Mouse (Mus musculus) 416B (cell line): ENCODE results near the gene Gprc5d.

ENCODE experiments used
- DNase-seq: peaks from one replicate; pipeline ENCODE4 v3.0.0; 2011; ENCODE audit warnings: low read depth

The Gprc5d gene

DNA sequence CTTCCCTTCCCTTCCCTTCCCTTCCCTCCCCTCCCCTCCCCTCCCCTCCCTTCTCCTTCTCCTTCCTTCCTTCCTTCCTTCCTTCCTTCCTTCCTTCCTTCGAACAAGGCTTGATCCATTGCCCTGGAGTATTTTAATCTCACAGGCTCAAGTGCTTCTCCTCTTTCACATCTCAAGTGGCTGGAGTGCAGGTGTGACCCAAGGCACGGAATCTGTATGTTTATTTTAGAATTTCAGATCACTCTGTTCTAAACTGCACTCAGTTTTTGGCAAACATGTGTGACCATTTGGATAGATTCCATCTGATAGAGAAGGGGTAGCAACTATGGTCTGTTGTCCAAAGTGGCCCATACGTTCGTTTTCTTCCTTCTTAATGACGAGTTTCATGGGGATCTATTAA lies 49.9 kb downstream of the Gprc5d start:
- DNase-seq: no peak

DNA sequence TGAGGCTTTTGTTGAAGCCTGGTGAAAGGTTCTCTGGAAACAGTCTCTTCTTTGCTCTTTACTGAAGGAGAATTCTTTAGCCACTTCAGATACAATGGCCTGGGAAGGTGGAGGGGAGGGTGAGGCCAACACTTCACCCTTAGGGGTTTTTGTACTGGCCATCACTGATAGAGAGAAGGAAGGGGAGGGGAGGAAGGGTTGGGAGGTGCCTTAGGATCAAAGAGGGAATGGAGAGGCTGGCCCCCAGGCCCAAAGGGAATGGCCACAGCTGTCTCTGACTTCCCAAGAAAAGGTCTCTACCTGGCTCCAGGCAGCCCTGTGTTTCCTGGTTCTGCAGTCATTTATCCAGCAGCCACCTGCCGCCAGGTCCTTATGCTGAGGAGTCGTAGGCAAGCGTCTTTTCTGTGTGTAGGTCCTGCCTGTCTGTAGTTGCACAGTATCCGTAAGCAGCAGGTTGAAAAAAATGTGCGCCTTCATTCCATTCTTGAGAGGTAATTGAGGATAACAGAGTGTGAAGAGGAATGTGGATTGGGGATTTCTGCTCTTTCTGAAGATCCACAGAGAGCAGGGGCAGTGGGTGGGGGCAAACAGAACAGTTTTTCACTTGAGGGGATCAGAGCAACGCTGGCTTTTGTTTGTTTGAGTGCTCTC lies 51.2 kb downstream of the Gprc5d start:
- DNase-seq: no peak

DNA sequence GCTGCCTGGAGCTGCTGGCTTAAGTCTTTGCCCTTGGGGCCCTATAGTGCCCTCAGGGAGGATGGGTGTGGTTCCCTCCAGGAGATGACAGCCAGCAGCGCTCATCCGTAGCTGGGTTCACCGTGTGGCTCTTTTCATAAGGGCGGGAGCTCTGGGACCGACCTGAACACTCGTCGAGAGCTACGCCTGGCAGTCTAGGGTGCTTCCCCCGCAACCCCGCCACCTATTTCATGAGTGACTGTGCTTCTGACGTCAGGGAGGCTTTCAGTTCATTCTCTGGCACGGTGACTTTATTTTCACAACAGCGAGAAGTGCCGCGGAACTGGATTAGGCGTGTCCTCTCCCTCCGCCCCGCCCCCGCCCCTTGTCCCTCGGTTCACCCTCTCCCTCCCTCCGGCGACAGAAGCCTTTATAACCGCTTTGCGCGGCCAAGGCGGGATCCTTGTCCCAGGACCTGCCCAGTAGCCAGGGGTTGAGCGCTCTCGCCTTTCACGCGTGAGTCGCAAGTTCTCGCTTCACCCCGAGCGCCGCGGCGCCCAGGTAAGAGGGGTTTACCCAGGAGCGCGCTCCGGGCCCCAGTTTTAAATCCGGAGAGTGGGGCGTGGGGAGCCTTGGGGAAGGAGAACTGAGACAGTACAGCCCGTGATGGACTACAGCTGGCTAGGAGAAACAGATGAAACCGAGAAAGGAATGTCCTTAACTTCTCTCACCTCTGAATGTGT lies 52.7 kb downstream of the Gprc5d start, which contains the start of gene Gprc5a:
Gene Gprc5a, plus strand, starts transcription at position 416 of the 722 bp plus-strand sequence.
- no peak for DNase-seq

DNA sequence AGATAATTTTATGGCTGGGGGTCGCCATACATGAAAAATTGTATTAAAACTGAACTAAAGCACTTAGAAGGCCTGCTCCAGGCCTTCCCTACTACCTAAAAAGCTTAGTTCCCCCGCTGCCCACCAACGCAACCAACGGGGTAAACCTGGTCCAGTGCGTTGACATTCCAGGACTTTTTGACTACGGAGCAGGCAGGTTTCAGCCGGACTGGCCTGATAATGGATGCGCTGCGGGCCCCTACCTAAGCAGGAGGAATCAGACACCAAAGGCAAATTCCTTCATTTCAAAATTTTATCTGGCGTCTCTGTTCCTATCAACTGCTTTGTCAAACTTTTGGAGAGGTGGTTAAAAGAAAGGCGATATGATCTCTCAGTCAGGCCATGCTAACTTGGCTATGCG lies 53.5 kb downstream of the Gprc5d start:
- no peak for DNase-seq

DNA sequence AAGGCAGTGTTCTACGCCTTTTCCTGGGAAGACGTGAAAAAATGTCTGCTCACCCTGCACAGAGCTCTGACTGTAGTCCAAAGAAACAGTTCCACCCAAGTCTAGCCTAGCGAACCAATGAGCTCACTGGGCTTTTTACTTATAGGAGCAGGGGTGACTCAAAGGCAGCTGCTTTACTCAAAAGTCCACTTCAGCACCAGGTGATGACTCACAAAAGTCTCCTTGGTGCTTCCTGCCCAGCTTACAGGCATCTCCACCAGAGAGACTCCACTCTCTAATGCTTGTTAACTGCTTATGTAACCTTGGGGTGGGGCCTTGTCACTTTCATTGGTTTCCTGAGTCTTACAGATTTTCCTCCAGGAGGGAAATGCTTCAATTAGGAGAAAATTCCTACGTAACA lies 57.4 kb downstream of the Gprc5d start:
- peak; percentile 52 for DNase-seq
